Mouse (Mus musculus) intestine, postnatal 0 days (tissue): ENCODE results near the gene Vmn1r209. TPM values are rescaled to one million over a fixed set of nuclear protein-coding genes. Genes with fewer than 3 reads are reported as not detected.
"Not testable (repeated sequence)": the region's sequence is repeated elsewhere in the genome, so short reads cannot be mapped to it uniquely, and the experiment has no call there.

Experiments
- ATAC-seq: fragments of 200-750 bp; cut with Nextera tagmentation; 2 replicates; pipeline ENCODE4 v1.8.0; 2017; ENCODE audit warnings: mild to moderate bottlenecking, moderate TSS enrichment, moderate library complexity
- H3K27ac ChIP-seq: fragments of 300-500 bp; sonication (generic); 2 replicates; pipeline ENCODE4 v1.5.1; 2014; ENCODE audit warnings: mild to moderate bottlenecking, low read depth, low read length, moderate library complexity
- H3K27me3 ChIP-seq: fragments of 300-500 bp; sonication (generic); replicated peaks from 2 replicates; pipeline ENCODE4 v1.6.1; 2014; ENCODE audit warnings: low read length, mixed read lengths; ENCODE audit not compliant: control insufficient read depth, insufficient read depth
- H3K36me3 ChIP-seq: fragments of 300-500 bp; sonication (generic); 2 replicates; pipeline ENCODE4 v1.6.1; 2014; ENCODE audit warnings: mild to moderate bottlenecking, moderate library complexity; ENCODE audit not compliant: control insufficient read depth, insufficient read depth
- H3K4me1 ChIP-seq: fragments of 300-500 bp; sonication (generic); replicated peaks from 2 replicates; pipeline ENCODE4 v1.6.1; 2014; ENCODE audit warnings: antibody characterized with exemption, low read length, mixed read lengths; ENCODE audit not compliant: control insufficient read depth, insufficient read depth
- H3K4me2 ChIP-seq: fragments of 300-500 bp; sonication (generic); replicated peaks from 2 replicates; pipeline ENCODE4 v1.6.1; 2014; ENCODE audit warnings: low read depth, mild to moderate bottlenecking, moderate library complexity
- H3K4me3 ChIP-seq: fragments of 300-500 bp; sonication (generic); 2 replicates; pipeline ENCODE4 v1.5.1; 2014; ENCODE audit warnings: low read depth, low read length
- H3K9ac ChIP-seq: fragments of 300-500 bp; sonication (generic); 2 replicates; pipeline ENCODE4 v1.6.1; 2014; ENCODE audit warnings: mild to moderate bottlenecking, low read depth, low read length
- H3K9me3 ChIP-seq: fragments of 300-500 bp; sonication (generic); 2 replicates; pipeline ENCODE4 v1.6.1; 2016; ENCODE audit warnings: mixed run types; ENCODE audit not compliant: control insufficient read depth
- CTCF ChIP-seq: sonication (generic); IDR thresholded peaks from 2 replicates; pipeline ENCODE4 v1.5.1; 2016; ENCODE audit warnings: low read depth, mild to moderate bottlenecking, control low read depth, antibody characterized with exemption, moderate library complexity
- WGBS: fragments of 180-500 bp; shearing (Covaris S2); extraction: QIAGEN DNeasy Blood & Tissue Kit; methylation state at CpG from one replicate; pipeline ENCODE4 v1.1.7; 2014; 5-methylcytosine and 5-hydroxymethylcytosine counted together
- polyA plus RNA-seq: library from polyadenylated mRNA; unstranded; fragments of >200 nt; fragmentation: Nextera tagmentation; extraction: Ambion mirVana; gene quantifications from 2 replicates; pipeline ENCODE4 v1.2.1, GENCODE M21; 2015

Vmn1r209 gene
- polyA plus RNA-seq: not detected in 2 replicates

GRCm38 (mm10) chr13:22809582-22809981 lies at the start of gene Vmn1r209:
Gene Vmn1r209, minus strand, starts transcription at chr13:22809682.
- H3K36me3 ChIP-seq, H3K27me3 ChIP-seq, H3K4me2 ChIP-seq, H3K9ac ChIP-seq, H3K4me3 ChIP-seq, H3K9me3 ChIP-seq, H3K27ac ChIP-seq, H3K4me1 ChIP-seq, ATAC-seq: not testable (repeated sequence)

- no peak for TF ChIP-seq CTCF
- H3K36me3 ChIP-seq: no peaks in the 10 kb centered on the region
- no peak within 1 kb of the TSS for H3K27ac ChIP-seq
- no peak within 1 kb of the TSS for H3K4me2 ChIP-seq
- 70% methylated on average over 1 of the region's 1 CpGs for WGBS
- ATAC-seq: no peak
- no peaks in the 10 kb centered on the region for H3K9me3 ChIP-seq
- no peak within 1 kb of the TSS for H3K4me3 ChIP-seq
- no peaks in the 10 kb centered on the region for H3K4me1 ChIP-seq
- H3K9ac ChIP-seq: no peak within 1 kb of the TSS
- no peaks in the 10 kb centered on the region for H3K27me3 ChIP-seq
Measured at GRCm38 (mm10) chr13:22857461-22857860, 48.0 kb upstream of the Vmn1r209 start, which contains the start of gene Vmn1r211. Gene Vmn1r211, minus strand, starts transcription at chr13:22857561.

GRCm38 (mm10) chr13:22854760-22855159 lies 45.3 kb upstream of the Vmn1r209 start:
- Histone ChIP-seq H3K27me3 (no peaks in the 10 kb centered on the region), H3K9ac (no peak overlapping the region), H3K4me2 (no peak overlapping the region), H3K9me3 (no peaks in the 10 kb centered on the region), H3K4me1 (no peaks in the 10 kb centered on the region), H3K4me3 (no peak overlapping the region), H3K27ac (no peak overlapping the region), H3K36me3 (no peaks in the 10 kb centered on the region)
- no peak for ATAC-seq
- TF ChIP-seq CTCF: no peak
- 74% methylated on average over 4 of the region's 4 CpGs for WGBS

- no peak for TF ChIP-seq CTCF
- no peaks in the 10 kb centered on the region for H3K27me3 ChIP-seq
- H3K9me3 ChIP-seq: no peaks in the 10 kb centered on the region
Measured at GRCm38 (mm10) chr13:22846798-22847197, 37.3 kb upstream of the Vmn1r209 start.

GRCm38 (mm10) chr13:22844304-22844703 lies 34.8 kb upstream of the Vmn1r209 start:
- not testable (repeated sequence) for ATAC-seq, H3K36me3 ChIP-seq, H3K27me3 ChIP-seq, H3K9ac ChIP-seq, H3K4me2 ChIP-seq, H3K9me3 ChIP-seq, H3K4me1 ChIP-seq, H3K27ac ChIP-seq, H3K4me3 ChIP-seq
- WGBS: 73% methylated on average over 3 of the region's 3 CpGs

More at GRCm38 (mm10) chr13:22846798-22847197, 37.3 kb upstream of the Vmn1r209 start:
- Histone ChIP-seq H3K4me2 (no peak overlapping the region), H3K27ac (no peak overlapping the region), H3K4me3 (no peak overlapping the region), H3K9ac (no peak overlapping the region), H3K36me3 (no peaks in the 10 kb centered on the region), H3K4me1 (no peaks in the 10 kb centered on the region)
- WGBS: 82% methylated on average over 1 of the region's 1 CpGs
- ATAC-seq: no peak

- Histone ChIP-seq H3K4me2 (no peak within 1 kb of the TSS), H3K4me3 (no peak within 1 kb of the TSS), H3K27me3 (no peaks in the 10 kb centered on the region), H3K4me1 (no peaks in the 10 kb centered on the region), H3K36me3 (no peaks in the 10 kb centered on the region), H3K27ac (no peak within 1 kb of the TSS), H3K9me3 (no peaks in the 10 kb centered on the region), H3K9ac (no peak within 1 kb of the TSS)
- WGBS: 51% methylated on average over 4 of the region's 4 CpGs
- TF ChIP-seq CTCF: no peak
- ATAC-seq: no peak
Measured at GRCm38 (mm10) chr13:22831248-22831647, 21.8 kb upstream of the Vmn1r209 start, which contains the start of gene Vmn1r210. Gene Vmn1r210, minus strand, starts transcription at chr13:22831348.

GRCm38 (mm10) chr13:22829395-22829794 lies 19.9 kb upstream of the Vmn1r209 start:
- not testable (repeated sequence) for H3K36me3 ChIP-seq, ATAC-seq, H3K9me3 ChIP-seq, H3K4me3 ChIP-seq, H3K27me3 ChIP-seq, H3K4me2 ChIP-seq, H3K9ac ChIP-seq, H3K27ac ChIP-seq, H3K4me1 ChIP-seq
- 39% methylated on average over 7 of the region's 7 CpGs for WGBS

GRCm38 (mm10) chr13:22821601-22822000 lies 12.1 kb upstream of the Vmn1r209 start:
- WGBS: 76% methylated on average over 1 of the region's 1 CpGs
- not testable (repeated sequence) for H3K27ac ChIP-seq, H3K4me3 ChIP-seq, ATAC-seq, H3K9me3 ChIP-seq, H3K4me1 ChIP-seq, H3K36me3 ChIP-seq, H3K4me2 ChIP-seq, H3K9ac ChIP-seq, H3K27me3 ChIP-seq

GRCm38 (mm10) chr13:22788096-22788495 lies 21.4 kb downstream of the Vmn1r209 start:
- not testable (repeated sequence) for ATAC-seq, H3K36me3 ChIP-seq
- WGBS: 74% methylated on average over 3 of the region's 3 CpGs

More at GRCm38 (mm10) chr13:22788096-22788495, 21.4 kb downstream of the Vmn1r209 start:
- H3K4me1 ChIP-seq, H3K27me3 ChIP-seq, H3K9ac ChIP-seq, H3K4me2 ChIP-seq, H3K27ac ChIP-seq, H3K4me3 ChIP-seq, H3K9me3 ChIP-seq: not testable (repeated sequence)
